Mouse (Mus musculus) kidney, adult 18-20 months (tissue): ENCODE measurements at regions not wholly inside any gene's neighbourhood (a gene's known extent, or its start where the extent isn't known, plus 50 kb on each side); places are given as distances from the start of the nearest gene placed in this dataset.

Experiments used
- DNase-seq: peaks from one replicate; pipeline ENCODE4 v3.0.0; 2021

- DNase-seq: no peak
Measured at GRCm38 (mm10) chr14:86443921-86444835, 696.9 kb downstream of the Diaph3 start.

GRCm38 (mm10) chr14:86441895-86442679 lies 698.9 kb downstream of the Diaph3 start:
- no peak for DNase-seq

GRCm38 (mm10) chr14:86437383-86437782 lies 703.7 kb downstream of the Diaph3 start:
- DNase-seq: no peak

- no peak for DNase-seq
Measured at GRCm38 (mm10) chr14:86435345-86435744, 705.7 kb downstream of the Diaph3 start.

- DNase-seq: no peak
Measured at GRCm38 (mm10) chr14:86431215-86431816, 709.7 kb downstream of the Diaph3 start.

- DNase-seq: peak; percentile 63
Measured at GRCm38 (mm10) chr14:86421881-86422280, 719.2 kb downstream of the Diaph3 start.

- no peak for DNase-seq
Measured at GRCm38 (mm10) chr14:86419959-86420598, 721.0 kb downstream of the Diaph3 start.

- DNase-seq: no peak
Measured at GRCm38 (mm10) chr14:86396876-86397275, 744.2 kb downstream of the Diaph3 start.

GRCm38 (mm10) chr14:86395951-86396361 lies 745.1 kb downstream of the Diaph3 start:
- no peak for DNase-seq

- DNase-seq: no peak
Measured at GRCm38 (mm10) chr14:86395531-86395930, 745.5 kb downstream of the Diaph3 start.

GRCm38 (mm10) chr14:86395068-86395467 lies 746.0 kb downstream of the Diaph3 start:
- no peak for DNase-seq

GRCm38 (mm10) chr14:86385136-86385535 lies 755.9 kb downstream of the Diaph3 start:
- no peak for DNase-seq

GRCm38 (mm10) chr14:86365032-86365431 lies 776.0 kb downstream of the Diaph3 start:
- no peak for DNase-seq

GRCm38 (mm10) chr14:86360423-86361059 lies 780.5 kb downstream of the Diaph3 start:
- no peak for DNase-seq

- DNase-seq: no peak
Measured at GRCm38 (mm10) chr14:86358584-86358983, 782.5 kb downstream of the Diaph3 start.

- DNase-seq: no peak
Measured at GRCm38 (mm10) chr14:86350526-86350925, 790.5 kb downstream of the Diaph3 start.

GRCm38 (mm10) chr14:86339007-86339406 lies 802.0 kb downstream of the Diaph3 start:
- DNase-seq: no peak

GRCm38 (mm10) chr14:86337052-86337451 lies 804.0 kb downstream of the Diaph3 start:
- DNase-seq: no peak

GRCm38 (mm10) chr14:86335284-86335683 lies 805.8 kb downstream of the Diaph3 start:
- DNase-seq: no peak

GRCm38 (mm10) chr14:86329176-86329575 lies 811.9 kb downstream of the Diaph3 start:
- DNase-seq: no peak

- no peak for DNase-seq
Measured at GRCm38 (mm10) chr14:86327646-86328045, 813.4 kb downstream of the Diaph3 start.

- no peak for DNase-seq
Measured at GRCm38 (mm10) chr14:86322365-86322764, 818.7 kb downstream of the Diaph3 start.
